Mouse (Mus musculus) olfactory bulb, adult 2 months (tissue): ENCODE measurements around the gene Galntl6. TPM values are rescaled to one million over a fixed set of nuclear protein-coding genes. Genes with fewer than 3 reads are reported as not detected.

Experiments
- H3K27ac ChIP-seq: fragments of 200-500 bp; 2 replicates; pipeline ENCODE4 v1.5.1; 2012; ENCODE audit warnings: low read depth, low read length; ENCODE audit not compliant: insufficient read depth
- H3K4me1 ChIP-seq: fragments of 200-500 bp; 2 replicates; pipeline ENCODE4 v1.6.1; 2012; ENCODE audit warnings: low read length; ENCODE audit not compliant: control insufficient read depth, insufficient read depth
- H3K4me3 ChIP-seq: fragments of 200-500 bp; 2 replicates; pipeline ENCODE4 v1.5.1; 2012; ENCODE audit warnings: mild to moderate bottlenecking, low read depth, low read length, moderate library complexity; ENCODE audit not compliant: insufficient read depth
- CTCF ChIP-seq: fragments of 200-500 bp; IDR thresholded peaks from 2 replicates; pipeline ENCODE4 v1.5.1; 2012; ENCODE audit warnings: low read depth, mild to moderate bottlenecking, low read length, moderate library complexity; ENCODE audit not compliant: insufficient read depth
- POLR2A ChIP-seq: fragments of 200-500 bp; IDR thresholded peaks from 2 replicates; pipeline ENCODE4 v1.6.1; 2012; ENCODE audit warnings: mild to moderate bottlenecking, low read depth, low read length, moderate library complexity; ENCODE audit not compliant: insufficient read depth
- WGBS: fragments of 180-500 bp; shearing (Covaris S2); methylation state at CpG from one replicate; pipeline ENCODE4 v1.1.7; 2018; 5-methylcytosine and 5-hydroxymethylcytosine counted together
- polyA plus RNA-seq: library from polyadenylated mRNA; stranded (reverse); fragments of >200 nt; gene quantifications from 2 replicates; pipeline ENCODE4 v1.2.4, GENCODE M21; 2012; ENCODE audit warnings: low replicate concordance; ENCODE audit not compliant: missing spikeins, insufficient read depth, insufficient read length

The Galntl6 gene
- polyA plus RNA-seq, 1 experiment = not detected

DNA sequence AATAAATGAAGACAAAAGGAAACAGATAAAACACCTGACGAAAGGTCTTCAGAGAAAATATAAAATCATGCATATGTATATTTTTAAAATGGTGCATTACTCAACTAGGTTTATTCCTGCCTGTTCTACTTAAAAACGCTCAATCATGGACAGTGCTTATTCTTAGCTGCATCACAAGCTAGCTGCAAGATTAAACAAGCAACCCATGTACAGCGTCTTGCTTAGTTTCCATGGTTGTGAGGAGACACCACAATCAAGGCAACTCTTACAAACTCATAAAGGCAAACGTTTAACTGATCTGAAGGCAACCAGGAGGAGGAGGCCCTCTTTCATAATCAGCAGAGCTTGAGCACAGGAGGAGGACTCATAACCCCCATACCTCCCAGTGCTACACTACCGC lies 830.7 kb downstream of the Galntl6 start:
- H3K27ac ChIP-seq = no peak overlapping the region
- TF ChIP-seq CTCF (no peak), POLR2A (no peak)
- 82% methylated on average over 5 of the region's 5 CpGs for WGBS

DNA sequence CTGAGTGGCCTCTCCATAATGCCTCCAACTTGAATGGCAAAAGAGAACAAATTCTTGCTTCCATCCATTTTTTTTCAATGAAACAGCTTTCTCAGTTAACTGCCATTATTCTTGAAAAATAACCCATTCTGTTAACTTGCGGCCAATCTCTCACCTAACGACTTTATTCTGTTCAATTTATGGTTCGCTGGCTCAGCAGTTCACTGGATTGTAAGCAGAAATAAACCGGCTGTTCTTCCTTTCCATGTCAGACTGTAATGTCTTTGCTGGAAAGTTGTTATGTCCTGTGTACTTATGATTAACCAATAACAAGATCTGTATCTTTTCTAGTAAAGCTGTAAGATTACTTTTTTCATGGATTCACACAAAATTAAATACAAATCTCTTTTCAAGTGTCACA lies 837.8 kb downstream of the Galntl6 start:
- no peak for TF ChIP-seq POLR2A
- TF ChIP-seq CTCF = no peak
- Histone ChIP-seq H3K4me1 (no peaks in the 10 kb centered on the region), H3K4me3 (no peak overlapping the region), H3K27ac (no peak overlapping the region)
- 79% methylated on average over 4 of the region's 4 CpGs for WGBS

More for the DNA sequence above, 830.7 kb downstream of the Galntl6 start:
- H3K4me3 ChIP-seq = no peak overlapping the region
- H3K4me1 ChIP-seq = no peaks in the 10 kb centered on the region

- no peak for TF ChIP-seq CTCF
- H3K4me1 ChIP-seq = no peaks in the 10 kb centered on the region
- 84% methylated on average over 1 of the region's 1 CpGs for WGBS
- no peak overlapping the region for H3K4me3 ChIP-seq
- H3K27ac ChIP-seq = no peak overlapping the region
Measured at GRCm38 (mm10) chr8:58073733-58074132, 838.7 kb downstream of the Galntl6 start.

DNA sequence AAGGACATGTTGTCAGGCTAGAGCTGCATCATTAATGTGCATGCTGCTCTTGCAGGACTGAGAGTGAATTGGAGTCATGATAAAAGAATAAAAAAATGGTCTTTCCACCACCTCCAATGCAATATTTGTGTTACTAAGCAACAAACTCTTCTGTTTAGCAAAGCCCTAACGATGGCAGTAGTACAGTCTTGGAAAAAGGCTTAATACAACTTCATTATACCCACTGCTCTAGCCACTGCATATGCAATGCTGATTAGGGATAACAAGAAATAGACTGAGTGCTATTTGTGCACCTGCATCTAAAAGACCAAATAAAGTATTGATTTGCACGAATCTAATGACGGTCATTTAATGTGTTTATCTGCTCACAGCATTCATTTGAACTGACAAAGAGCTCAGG lies 880.2 kb downstream of the Galntl6 start:
- TF ChIP-seq POLR2A = no peak
- TF ChIP-seq CTCF = no peak
- no peak overlapping the region for H3K4me3 ChIP-seq
- H3K4me1 ChIP-seq = no peaks in the 10 kb centered on the region
- no peak overlapping the region for H3K27ac ChIP-seq
- 31% methylated on average over 3 of the region's 3 CpGs for WGBS

DNA sequence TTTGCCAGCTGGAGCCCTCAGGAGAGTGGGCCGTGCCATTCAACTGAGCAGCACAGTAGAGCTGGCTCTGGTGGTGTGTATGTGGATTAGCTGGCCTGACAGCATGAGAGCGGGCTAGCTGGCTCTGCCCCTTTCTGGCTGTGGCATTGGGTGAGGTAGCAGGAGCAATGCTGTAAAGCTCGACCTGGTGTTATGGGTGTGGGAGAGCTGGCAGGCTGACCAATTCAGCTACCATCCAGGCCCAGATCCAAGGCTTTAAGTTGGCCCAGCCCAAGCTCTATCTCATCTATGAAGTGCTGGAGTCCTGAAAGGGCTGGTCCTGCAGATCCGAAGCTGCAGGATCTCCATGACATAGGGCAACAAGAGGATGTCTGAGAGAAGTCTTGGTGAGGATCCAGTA lies 886.9 kb downstream of the Galntl6 start:
- no peak overlapping the region for H3K4me3 ChIP-seq
- H3K4me1 ChIP-seq = no peaks in the 10 kb centered on the region
- 89% methylated on average over 4 of the region's 4 CpGs for WGBS
- TF ChIP-seq POLR2A = no peak
- H3K27ac ChIP-seq = no peak overlapping the region

- WGBS = 92% methylated on average over 1 of the region's 1 CpGs
- no peak for TF ChIP-seq POLR2A
- no peak for TF ChIP-seq CTCF
- H3K27ac ChIP-seq = no peak overlapping the region
Measured at GRCm38 (mm10) chr8:58025094-58025493, 887.3 kb downstream of the Galntl6 start.

DNA sequence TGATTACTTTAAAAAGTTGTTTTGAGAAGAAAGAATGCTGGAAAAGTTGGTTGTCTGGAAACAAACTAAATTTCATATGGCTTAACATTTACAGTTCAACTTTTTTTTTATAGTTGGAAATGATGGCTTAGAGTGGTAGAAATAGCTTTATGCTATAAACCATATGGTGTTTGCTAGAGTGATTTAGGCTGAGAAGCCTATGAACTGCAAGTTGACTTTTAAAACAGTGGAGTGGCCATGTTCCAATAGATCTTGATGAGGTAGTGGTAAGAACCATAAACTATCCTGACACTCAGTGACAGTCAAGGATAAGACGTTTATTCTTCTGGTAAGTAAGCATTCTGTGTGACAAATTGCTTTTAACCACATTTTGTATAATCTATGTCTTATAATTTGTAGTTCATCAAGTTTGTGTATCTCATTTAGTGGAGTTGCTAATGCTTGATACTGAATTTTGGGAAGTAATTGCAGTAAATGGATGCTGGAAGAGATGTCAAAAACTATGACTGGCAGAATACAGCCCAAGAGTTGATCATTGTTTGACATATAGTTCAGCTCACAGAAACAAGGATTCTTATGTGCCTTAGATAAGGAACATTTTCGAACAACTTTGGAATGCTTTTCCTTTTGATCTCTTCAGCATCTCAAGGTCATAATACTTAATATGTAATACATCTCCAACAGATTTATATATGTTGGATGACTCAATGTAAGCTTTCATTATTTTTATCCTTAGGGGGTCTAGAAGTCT lies 888.8 kb downstream of the Galntl6 start:
- TF ChIP-seq POLR2A (no peak), CTCF (no peak)
- 87% methylated on average over 2 of the region's 2 CpGs for WGBS
- no peak overlapping the region for H3K4me3 ChIP-seq

More at GRCm38 (mm10) chr8:58025094-58025493, 887.3 kb downstream of the Galntl6 start:
- H3K4me1 ChIP-seq = no peaks in the 10 kb centered on the region
- no peak overlapping the region for H3K4me3 ChIP-seq

DNA sequence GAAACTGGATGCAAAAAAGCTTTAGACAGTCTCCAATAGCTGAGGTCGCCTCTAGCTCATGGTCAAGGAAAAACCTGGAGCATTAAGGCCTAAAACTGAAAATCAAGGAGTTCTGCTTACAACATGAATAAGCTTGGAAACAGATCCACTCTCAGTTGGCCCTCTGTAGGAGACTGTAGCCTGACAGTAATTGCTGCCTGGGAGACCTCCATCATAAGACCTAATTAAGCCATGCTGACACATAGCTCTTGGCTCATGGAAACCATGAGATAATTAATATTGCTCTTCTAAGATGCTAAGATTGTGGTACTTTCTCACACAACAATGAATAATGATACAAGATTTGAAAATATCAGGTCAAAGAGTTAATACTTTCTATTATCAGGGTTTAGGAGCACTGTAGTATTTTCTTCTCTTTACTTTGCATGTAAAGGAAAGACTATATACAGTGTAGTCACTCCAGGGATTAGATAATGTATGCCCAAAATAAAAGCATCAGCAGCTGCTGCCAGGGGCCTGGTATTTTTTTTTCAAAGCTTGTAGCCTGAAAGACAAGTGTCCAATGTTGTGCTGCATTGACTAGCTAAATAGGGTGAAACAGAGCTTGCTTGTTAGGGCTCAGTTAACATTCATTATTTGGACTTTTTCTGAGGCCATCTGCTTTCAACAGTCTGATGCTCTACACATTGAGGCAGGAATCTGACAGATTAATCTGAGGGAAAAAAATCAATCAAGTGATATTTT lies 922.8 kb downstream of the Galntl6 start:
- Histone ChIP-seq H3K4me1 (no peaks in the 10 kb centered on the region), H3K4me3 (no peak overlapping the region), H3K27ac (peak overlapping the region; percentile 44; the same call in 1 of the 2 replicates)
- WGBS = 74% methylated on average over 1 of the region's 1 CpGs
- TF ChIP-seq POLR2A (no peak), CTCF (no peak)

More for the DNA sequence above, 888.8 kb downstream of the Galntl6 start:
- Histone ChIP-seq H3K27ac (no peak overlapping the region), H3K4me1 (no peaks in the 10 kb centered on the region)

- TF ChIP-seq POLR2A (no peak), CTCF (no peak)
- H3K4me3 ChIP-seq = no peak overlapping the region
- WGBS = 95% methylated on average over 4 of the region's 4 CpGs
- no peak overlapping the region for H3K27ac ChIP-seq
- H3K4me1 ChIP-seq = peaks cover 3% of the 10 kb centered on the region
Measured at GRCm38 (mm10) chr8:57977372-57977771, 935.1 kb downstream of the Galntl6 start.
